Mouse (Mus musculus): ENCODE measurements around the gene Mcpt4.

DNA sequence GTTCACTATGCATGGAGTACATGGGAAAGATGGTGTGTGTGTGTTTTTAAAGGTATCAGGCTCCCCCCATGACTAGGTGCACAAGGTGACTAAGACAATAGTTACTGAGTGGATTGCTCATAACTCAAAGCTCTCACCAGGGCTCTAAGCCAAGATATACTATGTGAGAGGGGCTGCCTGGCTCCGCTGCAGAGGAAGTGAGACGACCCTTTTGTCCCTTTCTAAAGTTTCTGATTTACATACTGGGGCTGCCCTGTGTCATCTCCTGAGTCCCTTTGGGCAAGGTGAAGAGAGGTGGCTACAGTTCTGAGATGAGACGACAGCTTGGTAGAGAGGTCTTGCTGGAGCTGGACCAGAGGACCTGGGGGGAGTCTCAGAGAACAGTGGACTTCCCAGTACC, 49.0 kb downstream of the Mcpt4 start:
- TF ChIP-seq CTCF (IDR thresholded peaks at IDR 0.05; ENCODE audit: extremely low read depth, insufficient read depth, low read length) (no peak), POLR2A (IDR thresholded peaks at IDR 0.05; ENCODE audit: extremely low read depth, insufficient read depth, low read length) (no peak)
